Mouse (Mus musculus) limb, embryonic 13.5 days (tissue): Measurements from ENCODE around the gene Chat. TPM values are rescaled to one million over a fixed set of nuclear protein-coding genes. Genes with fewer than 3 reads are reported as not detected.

Source experiments
- ATAC-seq: fragments of 200-750 bp; cut with Nextera tagmentation; 2 replicates; pipeline ENCODE4 v1.8.0; 2017; ENCODE audit warnings: low read depth, moderate number of reproducible peaks, moderate TSS enrichment; ENCODE audit not compliant: low FRiP score
- H3K27ac ChIP-seq: fragments of 300-500 bp; sonication (generic); 2 replicates; pipeline ENCODE4 v1.5.1; 2015; ENCODE audit warnings: inconsistent platforms, mild to moderate bottlenecking, moderate library complexity
- H3K27me3 ChIP-seq: fragments of 300-500 bp; sonication (generic); 2 replicates; pipeline ENCODE4 v1.6.1; 2015; ENCODE audit warnings: mild to moderate bottlenecking, inconsistent platforms
- H3K36me3 ChIP-seq: fragments of 300-500 bp; sonication (generic); 2 replicates; pipeline ENCODE4 v1.6.1; 2015; ENCODE audit warnings: inconsistent platforms, mild to moderate bottlenecking, moderate library complexity
- H3K4me1 ChIP-seq: fragments of 300-500 bp; sonication (generic); 2 replicates; pipeline ENCODE4 v1.6.1; 2015; ENCODE audit warnings: inconsistent platforms
- H3K4me2 ChIP-seq: fragments of 300-500 bp; sonication (generic); replicated peaks from 2 replicates; pipeline ENCODE4 v1.6.1; 2015; ENCODE audit warnings: inconsistent platforms, mild to moderate bottlenecking, moderate library complexity
- H3K4me3 ChIP-seq: fragments of 300-500 bp; sonication (generic); 2 replicates; pipeline ENCODE4 v1.5.1; 2015; ENCODE audit warnings: moderate library complexity, mild to moderate bottlenecking, inconsistent platforms
- H3K9ac ChIP-seq: fragments of 300-500 bp; sonication (generic); 2 replicates; pipeline ENCODE4 v1.6.1; 2015; ENCODE audit warnings: mild to moderate bottlenecking, inconsistent platforms
- H3K9me3 ChIP-seq: fragments of 300-500 bp; sonication (generic); 2 replicates; pipeline ENCODE4 v1.6.1; 2016; ENCODE audit warnings: inconsistent platforms
- WGBS: fragments of 180-500 bp; shearing (Covaris S2); methylation state at CpG from one replicate; pipeline ENCODE4 v1.1.7; 2015; 5-methylcytosine and 5-hydroxymethylcytosine counted together
- polyA plus RNA-seq: library from polyadenylated mRNA; unstranded; fragments of >200 nt; fragmentation: Nextera tagmentation; extraction: Ambion mirVana; gene quantifications from 2 replicates; pipeline ENCODE4 v1.2.1, GENCODE M21; 2015

The Chat gene
- not detected in 2 replicates for polyA plus RNA-seq

DNA sequence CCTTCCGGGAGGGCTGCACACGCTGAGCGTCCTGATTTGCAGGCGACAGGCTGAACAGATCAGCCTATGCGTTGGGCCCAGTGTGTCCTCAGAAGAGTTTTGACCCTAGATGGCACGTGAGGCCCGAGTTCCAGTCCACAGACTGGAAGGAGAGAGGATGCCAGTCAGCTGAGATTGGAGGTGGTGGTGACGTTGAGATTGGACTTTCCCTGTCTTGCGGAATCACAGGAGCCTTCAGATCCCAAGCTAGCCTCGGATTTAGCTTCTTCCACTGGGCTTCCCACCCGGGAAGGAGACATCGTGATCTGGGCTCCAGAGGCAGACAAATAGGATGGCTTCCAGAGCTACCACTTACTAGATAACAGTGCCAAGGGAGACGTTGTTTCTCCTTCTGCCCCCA lies at the start of gene Chat:
TSS of gene Chat (minus strand) at position 101 of the 400 bp plus-strand sequence.
- 13% methylated on average over 13 of the region's 13 CpGs for WGBS
- no peak within 1 kb of the TSS for H3K9ac ChIP-seq
- H3K27me3 ChIP-seq: peaks cover 81% of the 10 kb centered on the region
- ATAC-seq: no peak
- H3K4me3 ChIP-seq: peak within 1 kb of the TSS; percentile 44
- H3K4me1 ChIP-seq: peaks cover 27% of the 10 kb centered on the region
- H3K9me3 ChIP-seq: no peaks in the 10 kb centered on the region
- H3K27ac ChIP-seq: no peak within 1 kb of the TSS
- H3K4me2 ChIP-seq: peak within 1 kb of the TSS; percentile 74
- H3K36me3 ChIP-seq: no peaks in the 10 kb centered on the region

DNA sequence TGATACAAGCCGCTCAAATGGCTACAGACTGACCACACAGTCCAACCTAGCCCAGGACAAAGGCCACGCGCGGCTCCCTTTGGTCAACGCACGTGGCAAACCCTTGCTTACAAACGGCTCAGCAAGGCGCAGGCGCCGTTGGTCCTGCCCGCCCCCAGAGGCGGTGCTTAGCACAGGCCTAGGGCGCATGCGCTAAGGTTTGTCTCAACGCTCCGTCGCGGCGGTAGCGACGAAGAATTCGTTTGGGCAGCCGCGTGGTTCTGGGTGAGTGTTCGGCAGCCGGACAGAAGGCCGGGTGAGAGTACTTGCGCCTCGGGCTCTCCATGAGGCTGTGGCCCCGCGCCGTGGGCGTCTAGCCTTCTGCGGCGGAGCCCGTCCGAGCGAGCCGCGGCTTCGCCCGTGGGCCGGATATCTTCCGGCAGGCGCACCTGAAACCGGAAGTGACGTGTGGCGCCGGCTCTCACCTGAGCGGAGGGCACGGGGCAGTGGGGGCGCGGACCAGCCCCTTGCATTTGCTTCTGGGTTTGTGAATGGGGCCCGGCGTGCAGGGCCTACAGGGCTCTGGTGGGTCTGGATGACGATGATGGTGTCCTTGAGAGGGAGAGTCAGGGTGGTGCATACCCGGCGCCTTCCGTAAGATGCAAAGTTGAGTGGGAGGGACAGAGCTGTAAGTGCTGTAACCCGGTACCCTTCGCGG lies 47.7 kb upstream of the Chat start, which contains the start of gene Ercc6:
TSS of gene Ercc6 (plus strand) at position 186 of the 697 bp plus-strand sequence.
- WGBS: under 1% methylated on average over 62 of the region's 62 CpGs
- Histone ChIP-seq H3K4me2 (peak within 1 kb of the TSS; percentile 82), H3K4me1 (peaks cover 12% of the 10 kb centered on the region), H3K9ac (peak within 1 kb of the TSS; percentile 77), H3K36me3 (peaks cover 16% of the 10 kb centered on the region), H3K9me3 (no peaks in the 10 kb centered on the region), H3K27me3 (no peaks in the 10 kb centered on the region), H3K4me3 (peak within 1 kb of the TSS; percentile 78), H3K27ac (peak within 1 kb of the TSS; percentile 69; the same call in 1 of the 2 replicates)
- peak; percentile 95 for ATAC-seq

DNA sequence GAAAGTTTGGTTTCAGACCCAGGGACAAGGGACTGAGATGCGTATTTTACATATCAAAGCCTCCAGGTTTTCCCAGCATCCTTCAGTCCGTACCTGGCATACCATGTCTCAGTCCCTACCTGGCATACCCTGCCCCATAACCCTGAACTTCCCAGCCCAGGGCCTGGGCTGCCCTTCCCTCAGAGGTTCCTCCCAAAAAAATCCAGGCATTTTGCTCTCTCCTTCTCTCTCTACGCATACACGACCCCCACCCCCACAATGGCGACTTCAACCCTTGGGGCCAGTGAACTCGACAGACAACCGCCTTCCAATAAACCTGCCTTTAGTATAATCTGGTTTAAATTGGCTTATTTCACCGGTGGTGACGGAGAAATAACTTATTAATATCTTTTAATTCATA lies 47.1 kb upstream of the Chat start:
- Histone ChIP-seq H3K9me3 (no peaks in the 10 kb centered on the region), H3K36me3 (peaks cover 13% of the 10 kb centered on the region), H3K4me2 (peak overlapping the region; percentile 82), H3K27ac (no peak overlapping the region), H3K9ac (no peak overlapping the region), H3K4me1 (peaks cover 12% of the 10 kb centered on the region), H3K4me3 (peak overlapping the region; percentile 78), H3K27me3 (no peaks in the 10 kb centered on the region)
- no peak; the same call in 1 of the 2 replicates for ATAC-seq
- 44% methylated on average over 9 of the region's 9 CpGs for WGBS

DNA sequence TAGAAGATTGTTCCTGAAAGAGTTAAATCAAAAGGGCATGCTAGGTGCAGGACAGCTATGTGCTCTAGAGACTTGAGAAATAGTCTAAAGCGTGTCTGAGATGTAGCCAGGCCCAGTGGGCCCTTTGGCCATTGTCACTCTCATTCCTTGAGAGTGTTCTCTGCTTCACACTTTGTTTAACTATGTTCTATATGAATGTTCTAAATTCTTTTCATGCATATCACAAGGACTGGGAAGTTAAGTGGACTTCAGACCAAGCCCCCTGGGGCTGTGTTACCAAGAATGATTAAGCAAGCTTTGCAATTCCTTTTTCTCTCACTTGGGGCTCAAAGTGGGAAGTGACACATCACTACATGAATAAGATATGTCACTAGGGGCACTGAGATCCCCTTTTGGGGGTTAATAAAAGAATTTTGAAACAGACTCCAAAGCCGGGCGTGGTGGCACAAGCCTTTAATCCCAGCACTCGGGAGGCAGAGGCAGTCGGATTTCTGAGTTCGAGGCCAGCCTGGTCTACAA lies 43.7 kb upstream of the Chat start:
- H3K27me3 ChIP-seq: no peaks in the 10 kb centered on the region

DNA sequence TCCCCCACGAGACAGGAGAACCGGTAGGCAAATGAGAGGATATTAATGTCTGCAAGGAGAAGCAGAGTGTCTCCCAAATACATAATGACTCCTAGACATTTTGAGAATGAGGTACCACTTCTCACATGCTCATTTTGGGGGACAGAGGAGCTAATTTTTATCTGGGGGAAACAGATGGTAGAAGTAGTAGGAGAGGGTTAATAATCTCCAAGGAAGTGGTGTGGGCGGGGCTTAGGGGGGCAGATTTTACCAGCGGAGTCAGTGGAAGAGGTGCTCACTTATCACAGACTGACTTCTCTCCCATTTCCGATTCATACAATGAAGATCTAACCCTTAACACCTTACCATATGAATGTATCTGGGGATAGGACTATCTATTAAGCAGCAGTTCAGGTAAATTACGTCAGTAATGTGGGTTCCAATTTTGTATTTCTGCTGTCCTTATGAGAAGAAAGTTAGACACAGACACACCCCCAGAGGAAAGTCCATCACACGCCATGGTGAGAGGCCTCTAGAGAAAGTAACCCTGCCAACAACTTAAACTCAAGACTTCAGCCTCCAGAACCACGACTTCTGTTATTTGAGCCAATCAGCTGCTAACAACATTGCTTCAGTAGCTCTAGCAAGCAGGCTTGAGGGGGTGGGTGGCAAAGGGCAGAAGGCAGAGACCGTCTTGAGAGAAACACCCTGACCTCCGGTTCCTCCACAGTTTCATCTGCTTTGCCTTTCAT lies 42.5 kb upstream of the Chat start:
- no peak overlapping the region for H3K4me3 ChIP-seq
- ATAC-seq: no peak
- 64% methylated on average over 10 of the region's 10 CpGs for WGBS
- no peaks in the 10 kb centered on the region for H3K36me3 ChIP-seq
- H3K9ac ChIP-seq: no peak overlapping the region
- no peak overlapping the region for H3K4me2 ChIP-seq
- no peaks in the 10 kb centered on the region for H3K27me3 ChIP-seq
- no peak overlapping the region for H3K27ac ChIP-seq
- H3K9me3 ChIP-seq: no peaks in the 10 kb centered on the region
- 0 out of 2 replicates have a peak, but pooled peaks cover 3% of the 10 kb centered on the region for H3K4me1 ChIP-seq

More for the DNA sequence above, 43.7 kb upstream of the Chat start:
- WGBS: 85% methylated on average over 6 of the region's 6 CpGs
- Histone ChIP-seq H3K27ac (no peak overlapping the region), H3K4me3 (no peak overlapping the region), H3K9ac (no peak overlapping the region), H3K4me2 (no peak overlapping the region), H3K36me3 (no peaks in the 10 kb centered on the region), H3K4me1 (peaks cover 7% of the 10 kb centered on the region), H3K9me3 (no peaks in the 10 kb centered on the region)
- no peak for ATAC-seq

DNA sequence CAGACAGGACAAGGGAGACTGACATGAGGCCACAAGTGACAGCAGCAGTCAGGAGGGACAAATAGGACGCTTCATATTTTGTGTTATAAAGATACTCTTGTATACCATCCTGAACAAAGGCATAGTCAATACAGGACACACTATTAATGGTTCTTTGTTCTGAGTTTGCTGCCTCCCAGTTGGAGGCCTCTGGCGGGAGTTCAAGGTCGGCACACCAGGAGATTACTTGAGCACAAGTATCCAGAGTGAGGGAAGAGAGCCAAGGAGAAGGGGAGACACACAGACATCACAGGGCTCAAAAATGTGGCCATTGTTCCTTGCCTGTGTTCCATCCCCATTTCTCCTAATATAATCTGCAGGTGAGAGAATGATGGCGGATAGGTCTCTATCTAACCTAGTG lies 41.4 kb upstream of the Chat start:
- H3K9me3 ChIP-seq: no peaks in the 10 kb centered on the region
- no peak overlapping the region for H3K27ac ChIP-seq
- no peak overlapping the region for H3K9ac ChIP-seq
- H3K4me2 ChIP-seq: no peak overlapping the region
- H3K27me3 ChIP-seq: no peaks in the 10 kb centered on the region
- WGBS: 85% methylated on average over 4 of the region's 4 CpGs
- H3K36me3 ChIP-seq: no peaks in the 10 kb centered on the region
- no peak overlapping the region for H3K4me3 ChIP-seq
- no peak for ATAC-seq
- 0 out of 2 replicates have a peak, but pooled peaks cover 6% of the 10 kb centered on the region for H3K4me1 ChIP-seq

DNA sequence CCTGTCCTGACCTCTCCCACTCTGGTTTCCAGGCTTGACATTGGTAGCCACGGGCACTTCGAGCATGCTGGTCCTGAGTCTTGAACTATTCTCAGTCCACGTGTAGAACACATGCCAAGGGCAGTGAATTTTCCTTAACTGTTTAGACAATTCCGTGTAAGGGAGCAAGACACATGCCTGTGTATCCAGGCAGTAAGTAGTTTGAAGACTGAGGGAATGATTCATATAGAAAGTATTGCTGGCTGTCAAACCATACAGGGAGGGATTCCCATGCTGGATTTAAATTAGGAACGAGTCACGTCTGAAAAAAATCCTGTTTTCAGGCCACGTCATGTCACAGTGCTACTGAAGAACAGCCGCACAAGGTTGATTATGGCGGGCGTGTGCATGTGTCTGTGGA lies 40.5 kb upstream of the Chat start:
- Histone ChIP-seq H3K27ac (no peak overlapping the region), H3K4me2 (no peak overlapping the region), H3K9me3 (no peaks in the 10 kb centered on the region), H3K9ac (no peak overlapping the region), H3K27me3 (no peaks in the 10 kb centered on the region), H3K36me3 (no peaks in the 10 kb centered on the region), H3K4me1 (0 out of 2 replicates have a peak, but pooled peaks cover 6% of the 10 kb centered on the region), H3K4me3 (no peak overlapping the region)
- no peak for ATAC-seq
- 84% methylated on average over 10 of the region's 10 CpGs for WGBS

DNA sequence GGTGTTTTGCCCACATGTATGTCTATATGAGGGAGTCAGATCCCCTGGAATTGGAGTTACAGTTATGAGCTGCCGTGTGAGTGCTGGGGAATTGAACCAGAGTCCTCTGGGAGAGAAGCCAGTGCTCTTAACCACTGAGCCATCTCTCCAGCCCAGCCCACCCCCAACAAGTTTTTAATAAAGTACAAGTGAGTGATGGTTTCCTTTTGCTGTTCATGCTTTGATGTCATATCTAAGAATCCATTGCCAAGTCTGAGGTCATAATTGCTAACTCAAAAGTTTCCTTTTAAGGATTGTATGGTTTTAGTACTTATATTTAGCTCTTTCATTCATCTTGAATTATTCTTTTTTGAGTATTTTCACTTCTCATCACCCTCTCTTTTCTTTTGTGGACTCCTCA lies 38.1 kb upstream of the Chat start:
- Histone ChIP-seq H3K27me3 (no peaks in the 10 kb centered on the region), H3K27ac (no peak overlapping the region), H3K9ac (no peak overlapping the region), H3K4me1 (0 out of 2 replicates have a peak, but pooled peaks cover 6% of the 10 kb centered on the region), H3K9me3 (no peaks in the 10 kb centered on the region), H3K4me3 (no peak overlapping the region), H3K4me2 (no peak overlapping the region), H3K36me3 (no peaks in the 10 kb centered on the region)
- 73% methylated on average over 1 of the region's 1 CpGs for whole genome bisulfite sequencing
- ATAC-seq: no peak

DNA sequence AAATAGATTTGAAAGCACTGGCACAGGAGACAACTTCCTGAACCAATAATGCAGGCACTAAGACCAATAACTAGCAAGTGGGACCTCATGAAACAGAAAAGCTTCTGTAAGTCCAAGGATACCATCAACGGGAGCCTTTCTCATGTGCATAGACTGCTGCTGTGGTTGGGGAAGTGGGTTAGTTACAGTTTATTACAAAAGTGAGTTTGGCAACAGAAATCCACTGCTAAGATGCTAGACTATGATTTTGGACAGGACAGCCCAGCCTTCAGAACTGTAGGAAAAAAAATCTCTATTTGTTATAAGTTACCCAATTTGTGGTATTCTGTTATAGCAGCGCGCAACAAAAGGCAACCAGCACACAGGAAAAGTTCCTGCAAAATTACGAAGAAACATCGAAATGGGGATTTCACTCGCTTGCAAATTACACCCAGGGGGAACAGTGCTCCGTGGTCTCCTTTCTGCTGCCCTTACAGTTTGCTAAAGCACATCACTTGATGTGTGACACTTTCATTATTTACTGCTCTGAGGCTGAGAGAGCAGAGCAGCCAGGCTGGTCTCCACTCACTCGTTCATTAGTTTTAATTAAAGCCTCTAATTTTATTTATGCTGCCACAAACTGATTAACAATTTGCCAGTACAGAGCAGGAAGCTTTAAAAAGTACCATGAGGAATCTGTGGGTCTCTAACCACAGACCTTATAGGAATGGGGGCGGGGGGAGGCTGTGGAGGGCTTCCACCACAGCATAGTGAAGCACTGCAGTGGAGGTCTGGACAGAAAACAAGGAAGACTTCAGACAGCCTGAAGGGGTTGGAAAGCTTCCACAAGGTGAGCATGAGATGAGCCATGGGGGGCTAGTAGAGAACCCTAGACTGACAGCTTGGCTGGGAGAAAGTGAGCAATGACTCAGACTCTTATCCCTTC lies 37.2 kb upstream of the Chat start:
- no peak overlapping the region for H3K4me3 ChIP-seq
- H3K4me2 ChIP-seq: no peak overlapping the region
- ATAC-seq: no peak
- no peak overlapping the region for H3K9ac ChIP-seq
- H3K36me3 ChIP-seq: no peaks in the 10 kb centered on the region
- no peak overlapping the region for H3K27ac ChIP-seq
- H3K9me3 ChIP-seq: no peaks in the 10 kb centered on the region
- no peaks in the 10 kb centered on the region for H3K27me3 ChIP-seq
- 54% methylated on average over 9 of the region's 9 CpGs for WGBS
- 0 out of 2 replicates have a peak, but pooled peaks cover 6% of the 10 kb centered on the region for H3K4me1 ChIP-seq

DNA sequence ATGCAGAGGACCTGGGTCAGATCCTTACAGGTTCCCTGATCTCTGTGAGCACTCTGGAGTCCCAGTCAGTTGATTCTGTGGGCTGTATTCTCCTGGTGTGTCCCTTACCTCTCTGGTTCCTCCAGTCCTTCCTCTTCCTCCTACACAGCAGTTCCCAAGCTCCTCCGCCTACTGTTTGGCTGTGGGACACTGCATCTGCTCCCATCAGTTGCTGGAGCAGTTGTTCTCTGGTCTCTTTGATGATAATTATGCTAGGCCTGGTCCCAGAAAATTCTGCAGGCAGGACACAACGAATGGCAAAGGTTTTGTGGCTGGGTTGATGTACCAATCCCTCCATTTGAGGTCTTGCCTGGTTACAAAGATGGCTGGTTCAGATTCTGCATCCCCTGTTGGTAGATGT lies 35.5 kb upstream of the Chat start:
- no peak for ATAC-seq
- Histone ChIP-seq H3K27me3 (no peaks in the 10 kb centered on the region), H3K4me2 (no peak overlapping the region), H3K36me3 (no peaks in the 10 kb centered on the region), H3K9me3 (no peaks in the 10 kb centered on the region), H3K9ac (no peak overlapping the region), H3K27ac (no peak overlapping the region), H3K4me3 (no peak overlapping the region), H3K4me1 (0 out of 2 replicates have a peak, but pooled peaks cover 6% of the 10 kb centered on the region)
- 60% methylated on average over 2 of the region's 2 CpGs for WGBS

DNA sequence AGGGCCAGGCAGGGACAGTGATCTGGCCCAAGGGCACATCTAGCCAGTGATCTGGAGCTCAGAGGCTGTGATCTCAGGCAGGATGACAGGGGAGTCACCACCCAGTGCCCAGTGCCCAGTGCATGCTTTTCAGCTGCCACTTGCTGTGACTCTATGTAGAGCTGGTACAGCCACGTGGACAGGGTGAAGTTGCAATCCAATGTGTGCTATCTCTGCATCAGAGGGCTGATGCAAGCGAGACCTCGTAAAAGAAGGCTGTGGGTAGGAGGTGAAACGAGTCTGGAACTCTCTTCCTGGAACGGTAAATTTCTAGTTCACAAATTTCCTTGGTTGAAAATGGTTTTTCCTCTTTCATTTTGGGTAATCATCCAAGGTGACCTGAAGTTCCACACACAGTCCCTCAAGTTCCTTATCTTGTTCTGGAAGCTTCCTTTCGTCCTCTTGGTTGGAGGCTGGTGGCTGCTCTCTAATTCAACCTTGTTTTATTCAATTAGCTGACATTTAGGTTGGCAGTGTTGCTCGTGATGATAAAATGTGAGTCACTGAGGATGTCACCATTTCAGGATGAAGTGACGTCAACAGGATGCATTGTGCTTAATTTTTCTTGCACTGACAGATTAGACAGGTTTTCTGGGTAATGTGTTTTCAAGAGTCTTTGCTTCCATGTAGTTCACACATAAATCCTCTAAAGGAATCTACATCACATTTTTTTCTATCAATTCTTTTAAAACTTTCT lies 30.5 kb upstream of the Chat start:
- no peak overlapping the region for H3K27ac ChIP-seq
- H3K36me3 ChIP-seq: no peaks in the 10 kb centered on the region
- ATAC-seq: no peak
- H3K9me3 ChIP-seq: no peaks in the 10 kb centered on the region
- H3K9ac ChIP-seq: no peak overlapping the region
- H3K4me3 ChIP-seq: no peak overlapping the region
- WGBS: 62% methylated on average over 8 of the region's 8 CpGs
- peaks cover 5% of the 10 kb centered on the region; the same call in 1 of the 2 replicates for H3K4me1 ChIP-seq
- H3K27me3 ChIP-seq: peaks cover 27% of the 10 kb centered on the region
- no peak overlapping the region for H3K4me2 ChIP-seq
